Mouse (Mus musculus): ENCODE results near the gene S100a3. TPM values are rescaled to one million over a fixed set of nuclear protein-coding genes. Genes with fewer than 3 reads are reported as not detected.

The S100a3 gene
- polyA plus RNA-seq, 2 experiments: 0.20 TPM; not detected in 1

- H3K36me3 ChIP-seq (replicated peaks; ENCODE audit: control insufficient read depth, insufficient read depth, low read depth): no peaks in the 10 kb centered on the region
- no peak overlapping the region for H3K4me2 ChIP-seq (ENCODE audit: low read depth)
- H3K9me3 ChIP-seq (ENCODE audit: control insufficient read depth, low read length): no peaks in the 10 kb centered on the region
- H3K27ac ChIP-seq: no peak overlapping the region
- no peak overlapping the region for H3K9ac ChIP-seq (replicated peaks)
- ATAC-seq (ENCODE audit: insufficient read depth): no peak
- WGBS (ENCODE audit: insufficient replicate concordance): 65% methylated on average over 7 of the region's 7 CpGs
- H3K4me1 ChIP-seq (replicated peaks; ENCODE audit: control insufficient read depth in 2 of 2, insufficient read depth in 2 of 2, low read length in 1 of 2): no peaks in the 10 kb centered on the region
- no peak for DNase-seq (ENCODE audit: low read depth in 3 of 3, low spot score in 3 of 3)
- TF ChIP-seq CTCF (IDR thresholded peaks at IDR 0.05; ENCODE audit: low read depth): no peak
- TF ChIP-seq EP300 (IDR thresholded peaks at IDR 0.05; ENCODE audit: low read depth): no peak
- no peaks in the 10 kb centered on the region for H3K27me3 ChIP-seq (ENCODE audit: control insufficient read depth, insufficient read depth, low read length)
- H3K4me3 ChIP-seq (ENCODE audit: insufficient read depth in 1 of 2, low read depth in 2 of 2, low read length in 2 of 2): no peak overlapping the region
Measured at GRCm38 (mm10) chr3:90579433-90579832, 19.1 kb downstream of the S100a3 start.

GRCm38 (mm10) chr3:90581141-90581540 is 20.8 kb downstream of the S100a3 start:
- Histone ChIP-seq H3K9me3 (ENCODE audit: control insufficient read depth, low read length) (no peaks in the 10 kb centered on the region), H3K9ac (replicated peaks) (no peak overlapping the region), H3K4me1 (replicated peaks; ENCODE audit: control insufficient read depth in 2 of 2, insufficient read depth in 2 of 2, low read length in 1 of 2) (no peaks in the 10 kb centered on the region), H3K36me3 (replicated peaks; ENCODE audit: control insufficient read depth, insufficient read depth, low read depth) (no peaks in the 10 kb centered on the region), H3K27me3 (ENCODE audit: control insufficient read depth, insufficient read depth, low read length) (no peaks in the 10 kb centered on the region), H3K27ac (no peak overlapping the region), H3K4me3 (ENCODE audit: insufficient read depth in 1 of 2, low read depth in 2 of 2, low read length in 2 of 2) (no peak overlapping the region), H3K4me2 (ENCODE audit: low read depth) (no peak overlapping the region)
- DNase-seq (ENCODE audit: low read depth in 3 of 3, low spot score in 3 of 3) (no peak), ATAC-seq (ENCODE audit: insufficient read depth) (no peak)
- TF ChIP-seq CTCF (IDR thresholded peaks at IDR 0.05; ENCODE audit: low read depth): no peak
- TF ChIP-seq EP300 (IDR thresholded peaks at IDR 0.05; ENCODE audit: low read depth): no peak
- 77% methylated on average over 5 of the region's 5 CpGs for whole genome bisulfite sequencing (ENCODE audit: insufficient replicate concordance)

- no peak overlapping the region for H3K27ac ChIP-seq
- no peaks in the 10 kb centered on the region for H3K27me3 ChIP-seq (ENCODE audit: control insufficient read depth, insufficient read depth, low read length)
- ATAC-seq (ENCODE audit: insufficient read depth) (no peak), DNase-seq (ENCODE audit: low read depth in 3 of 3, low spot score in 3 of 3) (no peak)
- no peaks in the 10 kb centered on the region for H3K4me1 ChIP-seq (replicated peaks; ENCODE audit: control insufficient read depth in 2 of 2, insufficient read depth in 2 of 2, low read length in 1 of 2)
- H3K4me2 ChIP-seq (ENCODE audit: low read depth): no peak overlapping the region
- 68% methylated on average over 1 of the region's 1 CpGs for WGBS (ENCODE audit: insufficient replicate concordance)
- no peak overlapping the region for H3K9ac ChIP-seq (replicated peaks)
- TF ChIP-seq EP300 (IDR thresholded peaks at IDR 0.05; ENCODE audit: low read depth): no peak
- TF ChIP-seq CTCF (IDR thresholded peaks at IDR 0.05; ENCODE audit: low read depth): peak; percentile 51
- no peaks in the 10 kb centered on the region for H3K9me3 ChIP-seq (ENCODE audit: control insufficient read depth, low read length)
- H3K36me3 ChIP-seq (replicated peaks; ENCODE audit: control insufficient read depth, insufficient read depth, low read depth): no peaks in the 10 kb centered on the region
- no peak overlapping the region for H3K4me3 ChIP-seq (ENCODE audit: insufficient read depth in 1 of 2, low read depth in 2 of 2, low read length in 2 of 2)
Measured at GRCm38 (mm10) chr3:90582156-90582555, 21.8 kb downstream of the S100a3 start.

- WGBS (ENCODE audit: insufficient replicate concordance): 61% methylated on average over 4 of the region's 4 CpGs
- H3K36me3 ChIP-seq (replicated peaks; ENCODE audit: control insufficient read depth, insufficient read depth, low read depth): no peaks in the 10 kb centered on the region
- TF ChIP-seq CTCF (IDR thresholded peaks at IDR 0.05; ENCODE audit: low read depth) (no peak), EP300 (IDR thresholded peaks at IDR 0.05; ENCODE audit: low read depth) (no peak)
- ATAC-seq (ENCODE audit: insufficient read depth) (no peak), DNase-seq (ENCODE audit: low read depth in 3 of 3, low spot score in 3 of 3) (no peak)
- no peak overlapping the region for H3K4me2 ChIP-seq (ENCODE audit: low read depth)
- H3K9ac ChIP-seq (replicated peaks): no peak overlapping the region
- no peaks in the 10 kb centered on the region for H3K9me3 ChIP-seq (ENCODE audit: control insufficient read depth, low read length)
- H3K27me3 ChIP-seq (ENCODE audit: control insufficient read depth, insufficient read depth, low read length): no peaks in the 10 kb centered on the region
- no peaks in the 10 kb centered on the region for H3K4me1 ChIP-seq (replicated peaks; ENCODE audit: control insufficient read depth in 2 of 2, insufficient read depth in 2 of 2, low read length in 1 of 2)
- H3K4me3 ChIP-seq (ENCODE audit: insufficient read depth in 1 of 2, low read depth in 2 of 2, low read length in 2 of 2): no peak overlapping the region
- no peak overlapping the region for H3K27ac ChIP-seq
Measured at GRCm38 (mm10) chr3:90582556-90582955, 22.2 kb downstream of the S100a3 start.

GRCm38 (mm10) chr3:90583893-90584292 is 23.5 kb downstream of the S100a3 start:
- H3K27me3 ChIP-seq (ENCODE audit: control insufficient read depth, insufficient read depth, low read length): no peaks in the 10 kb centered on the region
- H3K36me3 ChIP-seq (replicated peaks; ENCODE audit: control insufficient read depth, insufficient read depth, low read depth): no peaks in the 10 kb centered on the region
- no peaks in the 10 kb centered on the region for H3K9me3 ChIP-seq (ENCODE audit: control insufficient read depth, low read length)
- no peak for DNase-seq (ENCODE audit: low read depth in 3 of 3, low spot score in 3 of 3)
- WGBS (ENCODE audit: insufficient replicate concordance): 26% methylated on average over 3 of the region's 3 CpGs
- H3K27ac ChIP-seq: no peak overlapping the region
- H3K4me3 ChIP-seq (ENCODE audit: insufficient read depth in 1 of 2, low read depth in 2 of 2, low read length in 2 of 2): no peak overlapping the region
- no peak overlapping the region for H3K9ac ChIP-seq (replicated peaks)
- TF ChIP-seq CTCF (IDR thresholded peaks at IDR 0.05; ENCODE audit: low read depth) (no peak), EP300 (IDR thresholded peaks at IDR 0.05; ENCODE audit: low read depth) (no peak)
- no peak for ATAC-seq (ENCODE audit: insufficient read depth)
- H3K4me2 ChIP-seq (ENCODE audit: low read depth): no peak overlapping the region
- no peaks in the 10 kb centered on the region; a peak in 1 of 4 replicates for H3K4me1 ChIP-seq (replicated peaks; ENCODE audit: control insufficient read depth in 2 of 2, insufficient read depth in 2 of 2, low read length in 1 of 2)
